Mouse (Mus musculus) liver, adult (tissue): ENCODE results near the gene Rplp1.

Experiments used
- GATA4 ChIP-seq: IDR thresholded peaks from 2 replicates; pipeline ENCODE4 v1.6.1; 2014; ENCODE audit warnings: mild to moderate bottlenecking, low read length; ENCODE audit not compliant: insufficient replicate concordance

Gene Rplp1

DNA sequence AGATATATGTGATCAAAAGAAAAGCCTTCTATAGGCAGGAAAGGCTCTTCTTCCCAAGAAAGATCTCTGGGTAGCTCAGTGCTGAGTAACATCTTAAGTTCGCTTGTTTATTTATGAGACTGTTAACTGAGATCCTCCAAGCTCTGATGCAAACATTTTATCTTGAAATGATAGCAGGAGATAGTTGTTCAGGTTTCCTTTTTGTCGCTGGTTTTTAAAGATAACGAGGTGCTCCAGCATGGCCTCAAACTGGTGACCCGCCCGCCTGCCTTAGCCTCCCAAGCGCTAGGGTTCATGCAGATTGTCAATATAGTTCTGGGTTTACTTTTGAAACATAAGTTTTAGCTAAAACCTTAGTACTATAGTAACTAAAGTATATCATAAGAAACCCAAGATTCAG lies 6.0 kb upstream of the Rplp1 start:
- TF ChIP-seq GATA4 = no peak

DNA sequence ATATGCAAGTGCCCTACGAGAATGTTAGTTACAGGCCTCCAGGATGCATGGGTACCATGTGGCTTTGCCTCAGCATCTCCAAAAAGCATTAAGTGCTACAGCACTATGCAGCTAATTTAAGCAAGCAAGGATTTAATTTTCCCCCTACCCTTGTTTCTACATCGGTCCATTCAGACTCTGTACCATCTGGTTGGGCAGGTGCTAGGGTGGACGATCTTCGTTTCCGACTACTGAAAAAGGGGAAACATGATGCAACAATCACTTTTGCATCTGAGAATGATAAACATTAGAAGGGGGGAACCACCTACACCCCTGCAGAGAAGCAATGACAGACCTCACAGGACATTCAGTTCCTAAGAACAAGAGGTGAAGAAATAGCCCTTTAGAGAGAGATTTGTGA lies 5.1 kb upstream of the Rplp1 start:
- no peak for TF ChIP-seq GATA4

DNA sequence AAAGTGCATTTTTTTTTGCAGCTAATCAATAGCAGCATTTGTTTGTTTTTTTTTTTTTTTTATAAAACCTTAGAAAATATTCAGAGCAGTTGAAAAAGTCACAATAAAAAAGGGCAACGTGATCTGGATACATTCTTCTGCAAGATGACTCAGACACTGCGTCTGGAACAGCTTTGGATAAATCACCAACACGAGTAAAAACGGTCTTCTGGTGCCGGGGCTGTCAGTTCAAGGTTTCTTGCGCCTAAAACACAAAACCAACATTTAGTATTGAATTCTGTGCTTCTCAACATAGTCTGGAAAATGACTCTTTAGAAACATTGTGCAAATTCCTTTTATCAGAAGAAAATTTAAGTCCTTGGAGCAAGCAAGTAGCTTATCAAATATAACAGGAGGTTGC lies 3.1 kb upstream of the Rplp1 start:
- no peak for TF ChIP-seq GATA4

DNA sequence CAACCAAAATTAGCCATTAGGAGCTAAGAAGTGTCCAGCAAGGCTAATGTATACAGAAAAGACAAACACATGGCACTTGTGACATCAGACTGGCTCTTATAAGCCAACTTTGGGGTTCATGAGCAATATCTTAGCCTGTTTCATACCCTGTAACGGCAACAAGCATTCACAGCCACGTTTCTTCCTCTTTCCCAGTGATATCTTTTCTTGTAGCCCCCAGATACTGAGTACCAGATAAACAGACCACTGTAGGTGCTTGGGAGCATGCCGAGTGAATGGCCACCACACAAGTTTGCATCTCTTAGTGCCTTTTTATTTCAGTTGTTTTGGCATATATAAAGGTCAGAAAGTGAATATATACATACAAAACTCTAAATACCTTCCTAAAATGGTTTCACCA lies 2.6 kb upstream of the Rplp1 start:
- no peak for TF ChIP-seq GATA4

DNA sequence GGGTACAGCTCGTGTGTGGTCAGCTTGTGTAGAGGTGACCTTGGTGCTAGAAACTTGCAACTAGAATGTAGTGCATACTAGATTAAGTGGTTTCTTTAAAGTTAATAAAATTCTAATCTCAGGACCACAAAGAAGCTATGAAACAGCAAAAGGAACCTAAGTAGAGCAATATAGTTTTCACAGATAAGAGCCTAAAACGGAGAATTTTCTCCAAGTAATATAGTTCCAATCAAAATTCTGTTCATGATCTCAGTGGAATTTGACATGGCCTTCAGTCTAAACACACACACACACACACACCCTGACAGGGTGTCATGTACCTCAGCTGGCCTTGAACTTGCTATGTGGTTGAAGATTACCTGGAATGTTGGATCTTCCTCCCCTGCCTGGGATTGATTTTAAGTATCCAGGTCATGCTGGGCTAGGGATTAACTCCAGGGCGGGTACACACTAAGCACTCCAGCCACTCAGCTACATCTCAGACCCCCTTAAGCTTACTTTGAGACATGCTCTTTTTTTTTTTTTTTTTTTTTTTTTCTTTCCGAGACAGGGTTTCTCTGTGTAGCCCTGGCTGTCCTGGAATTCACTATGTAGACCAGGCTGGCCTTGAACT lies 1.2 kb upstream of the Rplp1 start:
- no peak for TF ChIP-seq GATA4

DNA sequence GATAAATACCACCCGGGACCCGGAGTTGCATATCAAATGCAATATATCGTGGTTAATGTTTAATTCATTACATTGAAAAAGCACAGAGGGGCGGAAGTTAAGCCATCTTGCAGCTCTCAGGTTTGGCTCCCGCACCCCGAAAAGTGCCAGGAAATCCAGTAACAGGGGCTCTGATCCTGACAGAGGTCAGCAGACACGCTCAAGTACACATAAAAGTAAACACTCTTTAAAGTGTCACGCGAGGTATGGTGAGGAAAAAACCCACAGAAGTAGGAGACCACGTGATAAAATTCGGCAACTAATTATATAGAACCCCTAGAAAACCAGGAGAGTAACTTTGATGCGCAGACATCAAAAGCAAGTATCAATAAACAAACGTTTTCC lies 567 bp upstream of the Rplp1 start:
- no peak for TF ChIP-seq GATA4

DNA sequence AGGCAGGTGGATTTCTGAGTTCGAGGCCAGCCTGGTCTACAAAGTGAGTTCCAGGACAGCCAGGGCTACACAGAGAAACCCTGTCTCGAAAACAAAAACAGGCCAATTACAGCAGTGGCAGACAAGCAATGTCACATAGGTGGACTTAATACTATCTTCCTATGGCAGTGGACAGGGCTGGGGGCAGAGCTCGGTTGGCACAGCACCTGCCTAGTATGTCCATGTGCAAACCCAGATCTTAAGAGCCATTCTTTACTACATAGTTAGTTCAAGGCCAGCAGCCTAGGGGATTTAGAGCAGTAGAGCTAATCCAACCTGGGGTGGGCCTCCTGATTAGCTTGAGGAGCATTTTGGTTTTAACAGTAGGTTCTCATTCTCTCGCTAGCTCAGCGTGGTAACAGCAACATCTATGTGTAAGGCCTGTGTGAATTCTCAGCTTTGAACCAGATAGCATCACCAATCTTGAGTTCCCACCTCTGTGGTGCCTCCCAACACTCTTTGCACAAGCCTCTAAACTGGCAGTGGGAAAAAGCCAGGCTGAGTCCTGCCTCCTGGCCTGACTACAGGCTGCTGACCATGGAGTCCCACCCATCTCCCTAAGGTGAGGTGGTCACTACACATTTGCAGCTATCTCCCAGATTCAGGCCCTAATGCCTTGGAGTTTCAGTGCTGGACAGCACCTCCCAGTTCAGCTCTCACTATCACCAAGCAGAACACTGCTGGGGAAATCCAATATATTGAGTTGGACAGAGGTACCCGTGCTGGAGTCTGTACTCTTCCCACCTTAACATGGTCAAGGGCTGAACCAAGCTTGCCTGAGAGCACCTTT lies 2.8 kb downstream of the Rplp1 start:
- TF ChIP-seq GATA4 = no peak

DNA sequence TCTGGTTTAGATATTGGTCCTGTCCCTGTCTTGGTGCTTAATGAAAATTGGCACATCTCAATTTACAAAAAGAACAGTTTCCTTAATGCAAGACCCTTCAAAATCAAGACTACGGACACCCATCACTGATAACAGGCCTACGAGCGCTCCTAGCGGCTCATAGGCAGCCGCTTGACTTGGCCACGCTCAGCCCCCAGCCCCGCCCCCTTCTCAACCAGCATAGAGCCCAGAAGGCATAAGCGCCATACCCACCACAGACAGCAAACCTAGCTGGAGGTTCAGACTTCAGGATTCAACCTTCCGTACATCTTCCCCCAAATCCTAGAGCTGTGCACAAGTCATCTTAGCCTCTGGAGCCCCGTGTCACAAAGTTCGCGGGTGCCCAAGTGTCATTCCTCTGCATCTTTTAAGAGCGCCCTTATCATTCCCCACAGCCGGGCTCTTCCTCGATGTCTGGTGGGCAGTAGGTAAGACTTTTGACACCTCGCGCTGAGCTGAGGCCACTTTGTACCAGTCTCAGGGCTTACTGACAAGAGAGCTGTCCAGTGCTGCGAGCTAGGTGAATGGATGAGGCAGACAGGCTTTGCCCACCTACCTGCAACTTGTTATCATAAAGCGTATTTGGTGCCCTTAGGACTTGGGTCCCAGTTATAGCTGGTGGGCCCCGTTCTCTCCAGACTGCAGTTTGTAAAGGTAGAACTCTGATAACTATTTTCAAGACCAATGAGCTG lies 3.7 kb downstream of the Rplp1 start:
- no peak for TF ChIP-seq GATA4

DNA sequence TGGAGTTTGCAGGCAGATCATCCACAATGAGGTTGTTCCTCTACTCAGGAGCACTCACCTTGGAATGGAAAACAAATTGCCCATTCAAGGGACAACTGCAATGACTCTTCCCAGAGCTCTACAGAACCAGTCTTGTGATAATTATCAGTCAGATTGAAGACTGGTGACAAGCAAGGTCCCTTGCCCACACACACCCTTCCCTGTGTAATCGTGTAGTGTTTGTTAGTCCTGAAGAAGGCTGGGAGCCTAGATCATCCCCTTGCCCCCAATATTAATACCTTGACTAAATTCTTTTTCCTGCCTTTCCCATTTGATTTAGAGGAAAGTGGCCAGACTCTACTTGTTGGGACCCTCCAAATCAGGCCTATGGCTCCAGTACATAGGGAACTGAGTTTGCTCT lies 4.7 kb downstream of the Rplp1 start:
- TF ChIP-seq GATA4 = no peak

DNA sequence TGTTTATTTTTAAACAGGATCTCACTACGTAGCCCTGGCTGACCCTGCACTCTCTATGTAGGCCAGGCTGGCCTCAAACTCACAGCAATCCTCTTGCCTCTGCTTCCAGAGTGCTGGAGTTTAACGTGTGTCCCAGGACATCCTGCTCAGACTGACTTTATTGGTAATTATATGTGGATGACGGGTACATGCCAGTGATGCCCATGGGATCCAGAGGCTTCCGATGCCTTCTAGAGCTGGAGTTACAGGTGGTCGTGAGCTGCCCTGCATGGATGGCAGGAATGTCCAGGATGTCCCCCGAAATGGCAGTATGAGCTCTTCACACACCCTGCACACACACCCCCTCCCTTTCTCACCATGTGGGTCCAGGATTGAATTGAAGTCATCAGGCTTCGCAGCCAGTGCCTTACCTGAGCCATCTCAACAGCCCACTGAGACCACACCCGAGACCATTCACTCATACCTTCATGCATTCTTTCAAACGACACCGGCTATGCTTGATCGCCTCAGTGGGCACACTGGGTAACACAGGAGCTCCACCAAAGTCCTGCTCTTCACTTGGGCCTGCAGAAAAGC lies 5.4 kb downstream of the Rplp1 start:
- TF ChIP-seq GATA4 = no peak

DNA sequence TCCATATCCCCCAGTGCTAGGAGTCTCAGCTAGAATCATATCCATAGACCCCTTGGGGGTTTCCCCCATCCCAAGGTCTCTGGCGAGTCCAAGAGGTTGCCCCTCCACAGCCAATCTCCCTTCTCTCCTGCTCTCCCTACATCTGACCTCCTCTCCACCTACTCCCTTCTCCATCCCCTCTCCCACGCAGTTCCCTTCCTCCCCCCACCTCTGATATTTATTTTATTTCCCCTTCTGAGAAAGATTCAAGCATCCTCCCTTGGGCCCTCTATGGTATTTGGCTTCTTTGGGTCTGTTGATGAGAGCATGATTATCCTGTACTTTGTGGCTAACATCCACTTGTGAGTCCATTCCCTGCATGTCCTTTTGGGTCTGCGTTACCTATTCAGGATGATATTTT lies 6.0 kb downstream of the Rplp1 start:
- no peak for TF ChIP-seq GATA4

DNA sequence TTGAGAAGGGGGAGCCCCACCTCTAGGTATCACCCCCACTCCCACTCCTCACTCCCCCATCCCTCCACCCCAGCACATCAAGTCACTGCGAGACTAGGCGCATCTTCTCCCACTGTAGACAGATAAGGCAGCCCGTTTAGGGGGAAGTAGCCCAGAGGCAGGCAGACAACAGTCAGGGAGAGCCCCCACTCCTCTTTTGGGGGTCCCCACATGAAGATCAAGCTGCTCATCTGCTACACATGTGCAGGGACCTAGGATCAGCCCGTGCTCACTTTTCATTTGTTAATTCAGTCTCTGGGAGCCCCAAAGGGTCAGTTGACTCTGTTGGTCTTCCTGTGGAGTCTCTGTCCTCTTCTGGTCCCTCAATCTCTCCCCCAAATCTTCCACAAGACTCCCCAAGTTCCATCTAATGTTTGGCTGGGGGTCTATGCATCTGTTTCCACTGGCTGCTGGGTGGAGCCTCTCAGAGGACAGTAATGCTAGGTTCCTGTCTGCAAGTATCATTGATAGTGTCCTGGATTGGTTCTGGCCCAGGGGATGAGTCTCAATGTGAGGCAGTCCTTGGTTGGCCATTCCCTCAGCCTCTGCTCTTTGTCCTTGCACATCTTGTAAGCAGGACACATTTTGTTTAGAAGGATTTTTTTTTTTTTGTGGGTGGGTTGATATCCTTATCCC lies 6.6 kb downstream of the Rplp1 start:
- TF ChIP-seq GATA4 = no peak

DNA sequence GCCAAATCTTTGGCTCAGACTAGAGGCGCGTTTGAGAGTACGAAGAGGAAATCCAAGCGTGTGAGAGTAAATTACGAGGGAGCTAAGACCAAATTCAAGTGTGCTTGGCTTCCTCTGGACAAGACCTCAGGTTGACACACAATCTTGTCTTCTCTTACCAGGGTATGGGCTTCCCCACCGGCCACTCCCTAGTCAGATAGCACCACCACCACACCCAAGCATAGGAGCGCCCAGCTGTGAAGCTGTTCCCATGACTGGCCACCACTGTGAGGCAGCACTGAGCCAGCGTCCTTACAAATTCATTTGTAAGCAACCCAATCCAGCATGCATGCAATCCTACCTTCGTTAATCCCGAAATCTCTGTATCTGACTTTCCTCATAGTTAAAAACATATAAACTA lies 7.4 kb downstream of the Rplp1 start:
- no peak for TF ChIP-seq GATA4

DNA sequence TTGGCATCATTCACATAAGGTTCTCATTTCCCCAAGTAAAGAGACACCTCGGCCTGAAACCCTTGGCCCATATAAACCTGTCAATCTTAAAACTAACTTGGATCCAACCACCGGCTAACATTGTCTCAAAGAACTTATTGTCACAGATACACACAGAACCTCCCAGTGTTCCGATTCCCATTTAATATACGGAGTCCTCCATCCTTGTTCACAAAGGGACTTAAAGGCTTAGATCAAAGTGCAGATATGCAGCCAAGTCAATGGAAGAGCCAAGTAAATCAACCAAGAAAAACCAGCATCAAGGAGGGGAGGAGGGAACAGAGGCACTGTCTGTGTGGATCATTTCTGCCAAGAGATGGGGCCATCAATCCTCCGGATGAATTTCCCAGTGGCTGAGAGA lies 8.8 kb downstream of the Rplp1 start:
- TF ChIP-seq GATA4 = no peak

DNA sequence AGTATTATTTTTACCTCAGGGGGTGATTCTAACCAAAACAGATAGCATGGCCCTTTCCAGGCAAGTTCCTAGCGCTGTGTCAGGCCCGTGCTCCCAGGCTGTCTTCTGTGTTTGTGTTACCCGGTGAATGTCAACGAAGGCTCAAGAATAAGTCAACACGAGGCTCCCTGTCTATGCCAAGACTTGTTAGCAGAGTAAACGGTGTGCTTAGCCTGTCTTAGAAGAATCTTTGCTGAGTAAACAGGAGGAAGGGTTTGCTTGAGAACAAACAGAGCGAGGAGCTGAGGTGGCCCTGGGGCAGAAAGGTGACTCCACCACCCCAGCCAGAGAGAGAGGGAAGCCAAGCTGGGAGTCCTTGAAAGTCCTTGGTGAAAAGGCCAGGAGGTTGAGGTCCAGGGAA lies 10.1 kb downstream of the Rplp1 start:
- no peak for TF ChIP-seq GATA4
